Mouse (Mus musculus) liver, embryonic 14.5 days (tissue): Measurements from ENCODE around the gene Sdhb. TPM values are rescaled to one million over a fixed set of nuclear protein-coding genes. Genes with fewer than 3 reads are reported as not detected.

Source experiments
- ATAC-seq: fragments of 200-750 bp; cut with Nextera tagmentation; 2 replicates; pipeline ENCODE4 v1.8.0; 2017; ENCODE audit warnings: moderate number of reproducible peaks, mild to moderate bottlenecking, moderate library complexity; ENCODE audit not compliant: insufficient read depth
- DNase-seq, 3 experiments: peaks; one replicate each; pipeline ENCODE4 v3.0.0-alpha.2; 2012 to 2013; ENCODE audit warnings: low read depth in 3 of 3, low spot score in 3 of 3
- H3K27ac ChIP-seq: fragments of 300-500 bp; sonication (generic); 2 replicates; pipeline ENCODE4 v1.5.1; 2014; ENCODE audit warnings: moderate library complexity, mild to moderate bottlenecking, control low read depth, inconsistent platforms
- H3K27me3 ChIP-seq: fragments of 300-500 bp; sonication (generic); 2 replicates; pipeline ENCODE4 v1.6.1; 2014; ENCODE audit warnings: mild to moderate bottlenecking, low read length, moderate library complexity; ENCODE audit not compliant: control insufficient read depth, insufficient read depth
- H3K36me3 ChIP-seq: fragments of 300-500 bp; sonication (generic); replicated peaks from 2 replicates; pipeline ENCODE4 v1.6.1; 2014; ENCODE audit warnings: low read depth; ENCODE audit not compliant: control insufficient read depth, insufficient read depth
- H3K4me1 ChIP-seq, 2 experiments: fragments of 200-500 bp in 1 of 2; fragments of 300-500 bp in 1 of 2; sonication (generic) in 1 of 2; replicated peaks; 2 replicates each; pipeline ENCODE4 v1.6.1; 2012 to 2014; ENCODE audit warnings: antibody characterized with exemption in 1 of 2, inconsistent platforms in 1 of 2, low read length in 1 of 2; ENCODE audit not compliant: control insufficient read depth in 2 of 2, insufficient read depth in 2 of 2
- H3K4me2 ChIP-seq: fragments of 300-500 bp; sonication (generic); 2 replicates; pipeline ENCODE4 v1.6.1; 2014; ENCODE audit warnings: low read depth, mild to moderate bottlenecking, control low read depth, moderate library complexity
- H3K4me3 ChIP-seq, 2 experiments: fragments of 200-500 bp in 1 of 2; fragments of 300-500 bp in 1 of 2; sonication (generic) in 1 of 2; 2 replicates each; pipeline ENCODE4 v1.5.1; 2012 to 2014; ENCODE audit warnings: low read depth in 2 of 2, low read length in 2 of 2, mild to moderate bottlenecking in 2 of 2, control low read depth in 1 of 2, inconsistent platforms in 1 of 2, moderate library complexity in 1 of 2; ENCODE audit not compliant: insufficient read depth in 1 of 2
- H3K9ac ChIP-seq: fragments of 300-500 bp; sonication (generic); replicated peaks from 2 replicates; pipeline ENCODE4 v1.6.1; 2014; ENCODE audit warnings: mild to moderate bottlenecking, control low read depth, moderate library complexity
- H3K9me3 ChIP-seq: fragments of 300-500 bp; sonication (generic); 2 replicates; pipeline ENCODE4 v1.6.1; 2016; ENCODE audit warnings: low read length, mixed read lengths; ENCODE audit not compliant: control insufficient read depth
- CTCF ChIP-seq: IDR thresholded peaks from 2 replicates; pipeline ENCODE4 v1.5.1; 2016; ENCODE audit warnings: antibody characterized with exemption, low read depth, control low read depth
- EP300 ChIP-seq: IDR thresholded peaks from 2 replicates; pipeline ENCODE4 v1.6.1; 2016; ENCODE audit warnings: antibody characterized with exemption, low read depth
- WGBS: fragments of 180-500 bp; shearing (Covaris S2); extraction: QIAGEN DNeasy Blood & Tissue Kit; methylation state at CpG from one replicate; pipeline ENCODE4 v1.1.7; 2014; ENCODE audit not compliant: insufficient replicate concordance; 5-methylcytosine and 5-hydroxymethylcytosine counted together
- polyA plus RNA-seq, 2 experiments: library from polyadenylated mRNA; depleted of rRNA in 1 of 2; stranded (reverse) in 1 of 2; unstranded in 1 of 2; fragments of >200 nt; fragmentation: Nextera tagmentation in 1 of 2; extraction: Ambion mirVana in 1 of 2; gene quantifications; 2 replicates each; pipeline versions ENCODE4 v1.2.1 to v1.2.3; 2012 to 2014

Gene Sdhb
- polyA plus RNA-seq, 2 experiments = 86.1 to 201 TPM

- Histone ChIP-seq H3K4me2 (no peak overlapping the region), H3K9me3 (no peaks in the 10 kb centered on the region), H3K4me1 (no peaks in the 10 kb centered on the region; a peak in 1 of 4 replicates), H3K27me3 (no peaks in the 10 kb centered on the region), H3K9ac (no peak overlapping the region), H3K4me3 (no peak overlapping the region), H3K36me3 (no peaks in the 10 kb centered on the region), H3K27ac (no peak overlapping the region)
- DNase-seq (no peak), ATAC-seq (no peak)
- TF ChIP-seq EP300 (no peak), CTCF (no peak)
- 73% methylated on average over 3 of the region's 3 CpGs for WGBS
These were observed 45.8 kb upstream of the Sdhb start for GRCm38 (mm10) chr4:140915235-140915634.

DNA sequence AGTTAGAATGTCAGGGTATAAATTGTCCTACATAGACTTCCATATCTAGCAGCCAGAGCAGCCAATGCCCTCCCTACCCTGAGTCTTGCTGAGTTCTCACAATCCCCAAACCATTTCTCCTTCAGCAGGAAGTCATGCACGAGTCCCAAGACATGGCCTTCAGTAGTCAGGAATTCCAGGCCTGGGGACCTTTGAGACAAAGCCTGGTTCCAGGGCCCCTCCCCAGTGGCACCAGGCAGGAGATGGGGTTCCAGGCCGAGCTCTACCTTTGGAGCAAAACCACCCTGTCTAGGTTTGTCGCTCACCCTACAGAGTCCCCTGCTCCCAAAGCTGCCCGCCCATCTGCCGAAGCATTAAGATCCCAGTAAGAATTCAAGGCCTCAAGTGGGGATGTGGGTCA is 44.7 kb upstream of the Sdhb start:
- 73% methylated on average over 5 of the region's 5 CpGs for whole genome bisulfite sequencing

DNA sequence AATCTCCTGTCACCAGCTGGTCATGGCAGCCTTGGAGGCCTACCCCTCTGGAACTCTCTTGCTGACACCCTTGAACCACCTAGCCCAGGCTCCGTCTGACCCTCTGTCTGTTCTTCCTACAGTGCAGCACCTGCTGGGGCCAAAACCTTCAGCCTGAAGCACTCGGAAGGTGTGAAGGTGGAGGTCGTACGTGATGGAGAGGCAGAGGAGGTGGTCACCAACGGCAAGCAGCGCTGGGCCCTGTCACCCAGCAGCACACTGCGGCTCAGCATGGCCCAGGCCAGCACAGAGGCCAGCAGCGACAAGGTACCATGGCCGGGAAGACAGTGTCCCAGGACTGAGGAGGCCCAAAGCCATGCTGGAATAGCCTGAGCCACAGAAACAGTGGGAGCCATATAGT is 43.6 kb upstream of the Sdhb start:
- 70% methylated on average over 9 of the region's 9 CpGs for WGBS

More for the DNA sequence above, 44.7 kb upstream of the Sdhb start:
- no peak overlapping the region for H3K4me2 ChIP-seq
- no peak overlapping the region for H3K4me3 ChIP-seq
- no peak for DNase-seq
- no peaks in the 10 kb centered on the region for H3K36me3 ChIP-seq
- no peak overlapping the region for H3K27ac ChIP-seq
- TF ChIP-seq EP300 = no peak
- no peak for TF ChIP-seq CTCF
- no peak overlapping the region for H3K9ac ChIP-seq
- H3K27me3 ChIP-seq = no peaks in the 10 kb centered on the region
- H3K4me1 ChIP-seq = no peaks in the 10 kb centered on the region; a peak in 1 of 4 replicates
- no peaks in the 10 kb centered on the region for H3K9me3 ChIP-seq
- ATAC-seq = no peak

GRCm38 (mm10) chr4:140919974-140920836 is 40.8 kb upstream of the Sdhb start:
- Histone ChIP-seq H3K27me3 (no peaks in the 10 kb centered on the region), H3K4me1 (no peaks in the 10 kb centered on the region; a peak in 1 of 4 replicates), H3K9me3 (no peaks in the 10 kb centered on the region), H3K9ac (no peak overlapping the region), H3K4me3 (no peak overlapping the region), H3K36me3 (no peaks in the 10 kb centered on the region), H3K4me2 (no peak overlapping the region), H3K27ac (no peak overlapping the region)
- WGBS = 13% methylated on average over 11 of the region's 11 CpGs
- TF ChIP-seq CTCF (no peak), EP300 (no peak)
- ATAC-seq = no peak
- DNase-seq = no peak

More for the DNA sequence above, 43.6 kb upstream of the Sdhb start:
- H3K9me3 ChIP-seq = no peaks in the 10 kb centered on the region
- no peak overlapping the region for H3K9ac ChIP-seq
- no peaks in the 10 kb centered on the region; a peak in 1 of 4 replicates for H3K4me1 ChIP-seq
- no peaks in the 10 kb centered on the region for H3K36me3 ChIP-seq
- no peaks in the 10 kb centered on the region for H3K27me3 ChIP-seq
- no peak overlapping the region for H3K4me3 ChIP-seq
- H3K27ac ChIP-seq = no peak overlapping the region
- no peak for ATAC-seq
- H3K4me2 ChIP-seq = no peak overlapping the region
- DNase-seq = no peak
- no peak for TF ChIP-seq CTCF
- TF ChIP-seq EP300 = no peak

DNA sequence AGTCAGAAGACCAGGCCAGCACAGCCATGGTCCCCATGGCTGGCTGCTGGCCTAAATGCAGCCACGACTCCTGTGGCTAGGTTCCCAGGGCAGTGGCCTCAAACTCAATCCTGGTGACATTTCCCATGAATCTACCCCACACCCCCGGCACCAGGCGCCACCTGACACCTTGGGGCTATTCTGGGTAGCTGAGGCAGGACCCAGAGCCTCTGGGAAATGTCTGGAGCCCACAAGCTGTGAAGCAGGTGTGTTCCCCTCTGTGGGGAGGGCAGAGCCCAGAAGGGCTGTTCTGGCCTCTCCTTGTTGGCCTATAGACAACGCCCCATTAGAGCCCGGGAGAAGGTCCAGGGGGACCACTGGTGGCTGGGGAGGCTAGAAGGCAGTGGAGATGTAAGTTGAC is 38.5 kb upstream of the Sdhb start:
- Histone ChIP-seq H3K4me2 (no peak overlapping the region), H3K27ac (no peak overlapping the region), H3K4me3 (no peak overlapping the region), H3K27me3 (no peaks in the 10 kb centered on the region), H3K4me1 (no peaks in the 10 kb centered on the region; a peak in 1 of 4 replicates), H3K9me3 (no peaks in the 10 kb centered on the region), H3K9ac (no peak overlapping the region), H3K36me3 (no peaks in the 10 kb centered on the region)
- ATAC-seq = no peak
- WGBS = 42% methylated on average over 5 of the region's 5 CpGs
- no peak for DNase-seq
- TF ChIP-seq CTCF = no peak
- no peak for TF ChIP-seq EP300
